Mouse (Mus musculus) heart, embryonic 11.5 days (tissue): ENCODE measurements around the gene Scnm1. TPM values are rescaled to one million over a fixed set of nuclear protein-coding genes. Genes with fewer than 3 reads are reported as not detected.

Source experiments
- ATAC-seq: fragments of 200-750 bp; cut with Nextera tagmentation; replicated peaks from 2 replicates; pipeline ENCODE4 v1.8.0; 2017; ENCODE audit warnings: moderate library complexity; ENCODE audit not compliant: insufficient number of reproducible peaks, low FRiP score, low TSS enrichment
- H3K27ac ChIP-seq: fragments of 300-500 bp; sonication (generic); 2 replicates; pipeline ENCODE4 v1.5.1; 2014; ENCODE audit warnings: mild to moderate bottlenecking, low read depth, low read length
- H3K27me3 ChIP-seq: fragments of 300-500 bp; sonication (generic); 2 replicates; pipeline ENCODE4 v1.6.1; 2014; ENCODE audit warnings: mild to moderate bottlenecking, low read length, mixed read lengths; ENCODE audit not compliant: control insufficient read depth, insufficient read depth
- H3K36me3 ChIP-seq: fragments of 300-500 bp; sonication (generic); 2 replicates; pipeline ENCODE4 v1.6.1; 2014; ENCODE audit warnings: mild to moderate bottlenecking, low read length, moderate library complexity, mixed read lengths; ENCODE audit not compliant: control insufficient read depth, insufficient read depth
- H3K4me1 ChIP-seq: fragments of 300-500 bp; sonication (generic); 2 replicates; pipeline ENCODE4 v1.6.1; 2014; ENCODE audit warnings: low read length; ENCODE audit not compliant: control insufficient read depth, insufficient read depth
- H3K4me2 ChIP-seq: fragments of 300-500 bp; sonication (generic); 2 replicates; pipeline ENCODE4 v1.6.1; 2014; ENCODE audit warnings: mild to moderate bottlenecking, moderate library complexity
- H3K4me3 ChIP-seq: fragments of 300-500 bp; sonication (generic); 2 replicates; pipeline ENCODE4 v1.5.1; 2014; ENCODE audit warnings: low read depth, low read length
- H3K9ac ChIP-seq: fragments of 300-500 bp; sonication (generic); 2 replicates; pipeline ENCODE4 v1.6.1; 2014; ENCODE audit warnings: mild to moderate bottlenecking, low read depth, low read length, moderate library complexity
- H3K9me3 ChIP-seq: fragments of 300-500 bp; sonication (generic); replicated peaks from 2 replicates; pipeline ENCODE4 v1.6.1; 2016; ENCODE audit warnings: low read length; ENCODE audit not compliant: control insufficient read depth
- WGBS: fragments of 180-500 bp; shearing (Covaris S2); extraction: QIAGEN DNeasy Blood & Tissue Kit; methylation state at CpG from one replicate; pipeline ENCODE4 v1.1.7; 2014; ENCODE audit not compliant: insufficient replicate concordance; 5-methylcytosine and 5-hydroxymethylcytosine counted together
- polyA plus RNA-seq: library from polyadenylated mRNA; unstranded; fragments of >200 nt; fragmentation: Nextera tagmentation; extraction: Ambion mirVana; gene quantifications from 2 replicates; pipeline ENCODE4 v1.2.1, GENCODE M21; 2014

Gene Scnm1
- polyA plus RNA-seq: 57.7 and 61.8 TPM in 2 replicates

- Histone ChIP-seq H3K4me1 (peaks cover 11% of the 10 kb centered on the region), H3K4me3 (peak within 1 kb of the TSS; percentile 74), H3K27ac (peak within 1 kb of the TSS; percentile 70), H3K9me3 (no peaks in the 10 kb centered on the region), H3K9ac (peak within 1 kb of the TSS; percentile 89), H3K4me2 (peak within 1 kb of the TSS; percentile 82), H3K27me3 (no peaks in the 10 kb centered on the region), H3K36me3 (no peaks in the 10 kb centered on the region)
- ATAC-seq: peak; percentile 88
- WGBS: under 1% methylated on average over 20 of the region's 20 CpGs
Measured at GRCm38 (mm10) chr3:95133680-95134101, at the start of gene Scnm1, which contains the start of gene Lysmd1. Scnm1 (minus strand) TSS chr3:95134011. Lysmd1 (plus strand) TSS chr3:95134088.

GRCm38 (mm10) chr3:95181841-95182240 lies 48.0 kb upstream of the Scnm1 start:
- WGBS: 42% methylated on average over 1 of the region's 1 CpGs

GRCm38 (mm10) chr3:95179890-95180289 lies 46.1 kb upstream of the Scnm1 start:
- Histone ChIP-seq H3K9me3 (no peaks in the 10 kb centered on the region), H3K4me2 (no peak overlapping the region), H3K27ac (no peak overlapping the region), H3K4me3 (no peak overlapping the region), H3K36me3 (no peaks in the 10 kb centered on the region; the same call in 1 of the 2 replicates), H3K4me1 (no peaks in the 10 kb centered on the region), H3K27me3 (no peaks in the 10 kb centered on the region), H3K9ac (no peak overlapping the region)
- ATAC-seq: no peak
- 69% methylated on average over 3 of the region's 3 CpGs for WGBS

More at GRCm38 (mm10) chr3:95181841-95182240, 48.0 kb upstream of the Scnm1 start:
- H3K36me3 ChIP-seq: peaks cover 4% of the 10 kb centered on the region
- no peak for ATAC-seq
- H3K4me2 ChIP-seq: no peak overlapping the region
- H3K9me3 ChIP-seq: no peaks in the 10 kb centered on the region
- no peak overlapping the region for H3K9ac ChIP-seq
- H3K27me3 ChIP-seq: no peaks in the 10 kb centered on the region
- no peaks in the 10 kb centered on the region for H3K4me1 ChIP-seq
- no peak overlapping the region for H3K4me3 ChIP-seq
- H3K27ac ChIP-seq: no peak overlapping the region

DNA sequence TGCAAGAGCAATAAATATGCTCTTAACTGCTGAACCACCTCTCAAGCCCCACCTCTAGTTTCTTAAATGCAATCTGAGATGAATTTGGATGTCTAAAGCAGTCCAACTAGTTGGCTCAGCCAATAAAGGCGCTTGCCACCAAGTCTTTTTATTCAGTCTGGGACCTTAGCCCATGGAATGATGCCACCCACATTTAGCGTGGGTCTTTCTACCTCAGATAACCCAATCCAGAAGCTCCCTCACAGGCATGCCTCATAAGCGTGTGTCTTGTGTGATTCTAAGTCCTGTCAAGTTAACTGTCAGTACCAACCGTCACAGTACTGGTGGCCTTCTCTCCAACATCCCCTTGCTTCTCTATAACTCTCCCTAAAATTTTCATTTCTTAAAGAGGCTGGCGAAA lies 45.1 kb upstream of the Scnm1 start:
- 78% methylated on average over 5 of the region's 5 CpGs for WGBS
- ATAC-seq: no peak
- Histone ChIP-seq H3K4me2 (no peak overlapping the region), H3K9ac (no peak overlapping the region), H3K9me3 (no peaks in the 10 kb centered on the region), H3K36me3 (no peaks in the 10 kb centered on the region; the same call in 1 of the 2 replicates), H3K27ac (no peak overlapping the region), H3K4me1 (no peaks in the 10 kb centered on the region), H3K4me3 (no peak overlapping the region), H3K27me3 (no peaks in the 10 kb centered on the region; the same call in 1 of the 2 replicates)

DNA sequence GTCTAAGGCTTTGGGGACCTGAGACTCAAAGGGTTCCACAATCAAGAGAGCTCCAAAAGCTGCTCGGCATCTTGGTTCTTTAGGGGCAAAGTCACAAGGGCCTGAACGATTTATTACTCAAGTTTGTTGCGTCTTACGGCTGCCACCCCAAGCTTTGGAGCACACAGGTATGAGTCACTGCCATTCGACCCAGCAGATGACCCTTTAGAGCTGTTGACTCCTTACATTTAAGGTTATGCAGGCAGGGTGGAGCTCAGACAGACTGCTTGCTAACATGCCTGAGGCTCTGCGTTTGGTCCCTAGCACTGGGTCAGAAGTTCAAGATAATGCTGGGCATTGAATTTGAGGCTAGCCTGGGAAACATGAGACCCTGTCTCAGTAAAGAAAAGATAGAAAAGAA lies 43.8 kb upstream of the Scnm1 start:
- no peaks in the 10 kb centered on the region for H3K9me3 ChIP-seq
- 70% methylated on average over 6 of the region's 6 CpGs for WGBS
- H3K4me2 ChIP-seq: no peak overlapping the region
- no peaks in the 10 kb centered on the region for H3K4me1 ChIP-seq
- H3K36me3 ChIP-seq: no peaks in the 10 kb centered on the region
- peaks cover 10% of the 10 kb centered on the region for H3K27me3 ChIP-seq
- H3K9ac ChIP-seq: no peak overlapping the region
- no peak overlapping the region for H3K27ac ChIP-seq
- ATAC-seq: no peak
- H3K4me3 ChIP-seq: no peak overlapping the region

DNA sequence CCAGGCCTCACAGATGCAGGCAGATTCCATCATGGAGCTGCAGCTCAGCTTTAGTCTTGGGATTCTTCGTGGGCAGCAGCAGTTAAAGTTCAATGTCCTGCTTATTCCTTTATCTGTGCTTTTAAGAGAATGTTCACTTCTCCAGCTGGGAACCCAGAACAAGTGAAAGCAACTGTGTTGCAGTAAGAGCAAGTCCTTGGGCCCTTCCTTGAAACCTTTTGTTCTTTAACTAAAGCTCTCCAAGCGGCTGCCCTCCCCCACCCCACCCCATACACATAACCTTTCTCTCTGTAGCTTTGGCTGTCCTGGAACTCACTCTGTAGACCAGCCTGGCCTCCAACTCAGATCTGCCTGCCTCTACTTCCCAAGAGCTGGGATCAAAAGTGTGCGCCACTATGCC lies 42.7 kb upstream of the Scnm1 start:
- no peak for ATAC-seq
- H3K4me3 ChIP-seq: no peak overlapping the region
- no peak overlapping the region for H3K4me2 ChIP-seq
- H3K27me3 ChIP-seq: peaks cover 21% of the 10 kb centered on the region
- H3K36me3 ChIP-seq: no peaks in the 10 kb centered on the region
- no peaks in the 10 kb centered on the region for H3K9me3 ChIP-seq
- no peak overlapping the region for H3K9ac ChIP-seq
- WGBS: 58% methylated on average over 3 of the region's 3 CpGs
- H3K4me1 ChIP-seq: no peaks in the 10 kb centered on the region
- H3K27ac ChIP-seq: no peak overlapping the region

DNA sequence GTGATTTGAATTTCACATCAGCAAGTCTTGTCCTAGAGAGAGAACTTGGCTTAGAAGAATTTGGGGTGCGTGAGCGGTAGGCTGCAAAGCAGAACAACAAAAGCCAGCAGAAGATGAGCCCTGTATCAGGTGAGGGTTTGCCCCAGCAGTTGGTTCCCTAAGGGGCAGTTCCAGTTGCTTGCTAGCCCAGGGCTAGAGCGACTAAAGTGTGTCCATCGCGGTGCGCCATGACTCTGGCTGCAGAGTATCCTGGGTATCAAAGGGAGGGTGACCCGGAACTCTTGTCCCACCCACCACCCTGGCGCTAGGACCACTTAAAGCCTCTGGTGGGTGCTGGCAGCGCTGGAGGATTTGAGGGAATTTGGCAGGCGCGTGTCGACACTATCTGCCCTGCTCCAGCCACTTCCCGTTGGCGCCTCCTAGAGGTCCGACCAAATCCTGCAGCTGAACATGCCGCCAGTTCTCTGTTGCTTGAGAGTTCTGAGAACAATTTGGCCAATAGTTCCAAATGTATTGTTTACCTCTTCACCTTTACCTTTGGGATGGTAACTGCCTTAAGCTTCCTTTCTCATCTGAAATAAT lies 40.3 kb upstream of the Scnm1 start:
- 3% methylated on average over 16 of the region's 16 CpGs for WGBS
- Histone ChIP-seq H3K27ac (no peak overlapping the region), H3K27me3 (peaks cover 38% of the 10 kb centered on the region), H3K4me3 (peak overlapping the region; percentile 21; the same call in 1 of the 2 replicates), H3K4me1 (no peaks in the 10 kb centered on the region; the same call in 1 of the 2 replicates), H3K4me2 (peak overlapping the region; percentile 64), H3K36me3 (peaks cover 4% of the 10 kb centered on the region; the same call in 1 of the 2 replicates), H3K9ac (no peak overlapping the region), H3K9me3 (no peaks in the 10 kb centered on the region)
- ATAC-seq: no peak; the same call in 1 of the 2 replicates

GRCm38 (mm10) chr3:95173256-95173949 lies 39.6 kb upstream of the Scnm1 start:
- 3% methylated on average over 55 of the region's 58 CpGs for WGBS
- no peak overlapping the region; the same call in 1 of the 2 replicates for H3K9ac ChIP-seq
- peak overlapping the region; percentile 64 for H3K4me2 ChIP-seq
- H3K36me3 ChIP-seq: peaks cover 4% of the 10 kb centered on the region; the same call in 1 of the 2 replicates
- no peaks in the 10 kb centered on the region for H3K9me3 ChIP-seq
- H3K27ac ChIP-seq: no peak overlapping the region
- H3K27me3 ChIP-seq: peaks cover 38% of the 10 kb centered on the region
- H3K4me3 ChIP-seq: peak overlapping the region; percentile 38
- no peaks in the 10 kb centered on the region; the same call in 1 of the 2 replicates for H3K4me1 ChIP-seq
- ATAC-seq: peak; percentile 38; the same call in 1 of the 2 replicates
